1 mouse cellular context compared by ENCODE assay signal in genomic region chr12:112617898-112618380, GRCm38 (mm10).
TF ChIP-seq lines count a peak whose summit lies in the region.

No protein-coding gene starts in this region.

TF ChIP-seq in CH12.LX, 34 proteins besides CTCF, POLR2A, EP300 and RAD21 (continued from another document):
- peak; percentile 50; the same call in 1 of the 2 replicates for TF ChIP-seq HCFC1 (IDR thresholded peaks at IDR 0.05; ENCODE audit: low read depth, low read length)
- TF ChIP-seq MAX (IDR thresholded peaks at IDR 0.05; ENCODE audit: low read length): peak; percentile 75; the same call in 1 of the 2 replicates
- no peak for TF ChIP-seq ELF1 (IDR thresholded peaks at IDR 0.05; ENCODE audit: low read depth, low read length)
- TF ChIP-seq ZMIZ1 (IDR thresholded peaks at IDR 0.05; ENCODE audit: low read depth, low read length): no peak
- no peak for TF ChIP-seq JUN (IDR thresholded peaks at IDR 0.05; ENCODE audit: insufficient read depth, low read depth, low read length)
- TF ChIP-seq BHLHE40 (IDR thresholded peaks at IDR 0.05; ENCODE audit: low read depth, low read length): peak; percentile 95
- no peak for TF ChIP-seq CHD1 (IDR thresholded peaks at IDR 0.05; ENCODE audit: low read depth, low read length)
- TF ChIP-seq MYC (IDR thresholded peaks at IDR 0.05; ENCODE audit: low read depth, low read length): peak; percentile 74
- TF ChIP-seq SIN3A (IDR thresholded peaks at IDR 0.05; ENCODE audit: low read length): peak; percentile 64
- TF ChIP-seq ZC3H11A (IDR thresholded peaks at IDR 0.05; ENCODE audit: low read depth, low read length): no peak
